Mouse (Mus musculus) retina, postnatal 7 days (tissue): ENCODE measurements at regions not wholly inside any gene's neighbourhood (a gene's known extent, or its start where the extent isn't known, plus 50 kb on each side); places are given as distances from the start of the nearest gene placed in this dataset.

Experiments used
- DNase-seq: peaks from one replicate; pipeline ENCODE4 v3.0.0-alpha.2; 2012; ENCODE audit warnings: low read depth, low spot score

GRCm38 (mm10) chr3:70384235-70384634, 376.8 kb downstream of the Otol1 start:
- no peak for DNase-seq

- no peak for DNase-seq
Observed at GRCm38 (mm10) chr3:70385961-70386360, 378.5 kb downstream of the Otol1 start.

- no peak for DNase-seq
Observed at GRCm38 (mm10) chr3:70401187-70401586, 393.8 kb downstream of the Otol1 start.

- no peak for DNase-seq
Observed at GRCm38 (mm10) chr3:70406571-70406970, 399.2 kb downstream of the Otol1 start.

GRCm38 (mm10) chr3:70418273-70418672, 410.9 kb downstream of the Otol1 start:
- DNase-seq: no peak

- DNase-seq: no peak
Observed at GRCm38 (mm10) chr3:70422016-70422415, 414.6 kb downstream of the Otol1 start.

GRCm38 (mm10) chr3:70422669-70423068, 415.3 kb downstream of the Otol1 start:
- DNase-seq: no peak

GRCm38 (mm10) chr3:70436671-70437070, 429.3 kb downstream of the Otol1 start:
- no peak for DNase-seq

GRCm38 (mm10) chr3:70457181-70457847, 449.9 kb downstream of the Otol1 start:
- no peak for DNase-seq

- DNase-seq: no peak
Observed at GRCm38 (mm10) chr3:70460811-70461210, 453.4 kb downstream of the Otol1 start.

GRCm38 (mm10) chr3:70463221-70463620, 455.8 kb downstream of the Otol1 start:
- DNase-seq: no peak

- peak; percentile 19 for DNase-seq
Observed at GRCm38 (mm10) chr3:70482521-70482920, 475.1 kb downstream of the Otol1 start.

- no peak for DNase-seq
Observed at GRCm38 (mm10) chr3:70483066-70483743, 475.8 kb downstream of the Otol1 start.

- DNase-seq: no peak
Observed at GRCm38 (mm10) chr3:70496431-70496830, 489.0 kb downstream of the Otol1 start.

GRCm38 (mm10) chr3:70500245-70500858, 492.9 kb downstream of the Otol1 start:
- DNase-seq: no peak

- DNase-seq: no peak
Observed at GRCm38 (mm10) chr3:70500991-70501961, 493.9 kb downstream of the Otol1 start.

GRCm38 (mm10) chr3:70533593-70534321, 526.3 kb downstream of the Otol1 start:
- DNase-seq: no peak

GRCm38 (mm10) chr3:70535084-70535483, 527.7 kb downstream of the Otol1 start:
- DNase-seq: no peak

- DNase-seq: no peak
Observed at GRCm38 (mm10) chr3:70543911-70544310, 536.5 kb downstream of the Otol1 start.

- DNase-seq: no peak
Observed at GRCm38 (mm10) chr3:70557821-70558220, 550.4 kb downstream of the Otol1 start.
